Mouse (Mus musculus) small intestine, adult 2 months (tissue): ENCODE measurements around the gene Atp6v1b1.

Experiments
- CTCF ChIP-seq: fragments of 200-500 bp; IDR thresholded peaks from 2 replicates; pipeline ENCODE4 v1.5.1; 2012; ENCODE audit warnings: low read depth, mild to moderate bottlenecking, control low read depth, inconsistent platforms, low read length, moderate library complexity, mixed read lengths; ENCODE audit not compliant: insufficient replicate concordance, insufficient read length; ENCODE audit errors: extremely low read depth
- POLR2A ChIP-seq: fragments of 200-500 bp; IDR thresholded peaks from 2 replicates; pipeline ENCODE4 v1.6.1; 2012; ENCODE audit warnings: low read depth, mild to moderate bottlenecking, control low read depth, inconsistent platforms, low read length, moderate library complexity

DNA sequence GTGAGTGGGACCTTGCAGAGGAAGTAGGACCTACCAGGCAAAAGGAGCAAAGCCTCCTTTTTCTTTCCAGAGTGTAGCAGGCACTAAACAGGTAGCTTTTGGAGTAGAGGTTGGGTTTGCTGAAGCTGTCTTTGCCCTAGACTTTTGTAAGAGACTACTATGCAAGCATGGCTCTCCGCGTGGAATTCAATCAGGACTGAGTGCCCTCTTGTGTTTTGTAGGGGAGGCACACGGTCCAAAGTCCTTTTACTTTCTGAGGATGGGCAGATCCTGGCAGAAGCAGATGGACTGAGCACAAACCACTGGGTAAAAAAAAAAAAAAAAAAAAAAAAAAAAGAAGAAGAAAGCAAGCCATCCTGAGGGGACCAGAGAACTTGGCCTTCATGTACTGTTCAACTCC, 53.9 kb downstream of the Atp6v1b1 start:
- TF ChIP-seq CTCF: no peak
- no peak for TF ChIP-seq POLR2A
